Mouse (Mus musculus): ENCODE measurements around the gene Fam129b.

Fam129b gene

GRCm38 (mm10) chr2:32860799-32861198, 15.1 kb upstream of the Fam129b start:
- DNase-seq = no peak

GRCm38 (mm10) chr2:32863317-32863716, 12.6 kb upstream of the Fam129b start:
- DNase-seq = no peak

- DNase-seq = no peak
These were observed 11.2 kb upstream of the Fam129b start for GRCm38 (mm10) chr2:32864755-32865154.

GRCm38 (mm10) chr2:32867354-32867753, 8.6 kb upstream of the Fam129b start:
- DNase-seq = no peak

- DNase-seq = peak; percentile 46 to 64
These were observed 6.1 kb upstream of the Fam129b start for GRCm38 (mm10) chr2:32869721-32870274.

- DNase-seq = no peak
These were observed 5.4 kb upstream of the Fam129b start for GRCm38 (mm10) chr2:32870275-32871100.

GRCm38 (mm10) chr2:32874070-32874469, 1.8 kb upstream of the Fam129b start:
- DNase-seq = no peak

GRCm38 (mm10) chr2:32874951-32875674, 801 bp upstream of the Fam129b start:
- DNase-seq = peak; percentile 47 to 62

- peak; percentile 45 to 63 for DNase-seq
These were observed 782 bp downstream of the Fam129b start for GRCm38 (mm10) chr2:32876490-32877302.

GRCm38 (mm10) chr2:32877303-32877702, 1.4 kb downstream of the Fam129b start:
- peak in 1 of 2 experiments; percentile 38 for DNase-seq

GRCm38 (mm10) chr2:32877761-32878393, 2.0 kb downstream of the Fam129b start:
- no peak for DNase-seq

GRCm38 (mm10) chr2:32878396-32878795, 2.5 kb downstream of the Fam129b start:
- DNase-seq = peak in 1 of 2 experiments; percentile 56

GRCm38 (mm10) chr2:32879593-32879992, 3.7 kb downstream of the Fam129b start:
- no peak for DNase-seq

- DNase-seq = peak in 1 of 2 experiments; percentile 49
These were observed 5.1 kb downstream of the Fam129b start for GRCm38 (mm10) chr2:32881054-32881453.

- DNase-seq = peak; percentile 88 to 93
These were observed 5.8 kb downstream of the Fam129b start for GRCm38 (mm10) chr2:32881723-32882122.

- peak; percentile 56 to 74 for DNase-seq
These were observed 6.5 kb downstream of the Fam129b start for GRCm38 (mm10) chr2:32882283-32883043.

- DNase-seq = peak in 1 of 2 experiments; percentile 65
These were observed 8.8 kb downstream of the Fam129b start for GRCm38 (mm10) chr2:32884745-32885144.

GRCm38 (mm10) chr2:32888029-32888428, 12.1 kb downstream of the Fam129b start:
- no peak for DNase-seq

GRCm38 (mm10) chr2:32888551-32888950, 12.6 kb downstream of the Fam129b start:
- no peak for DNase-seq

GRCm38 (mm10) chr2:32890280-32890679, 14.4 kb downstream of the Fam129b start:
- no peak for DNase-seq

- DNase-seq = no peak
These were observed 15.4 kb downstream of the Fam129b start for GRCm38 (mm10) chr2:32891278-32891677.

All from kidney, postnatal 4 days (tissue).